Mouse (Mus musculus) G1E (cell line): ENCODE measurements around the gene Mgat2.

Source experiments
- CTCF ChIP-seq: IDR thresholded peaks from 2 replicates; pipeline ENCODE4 v1.5.1; 2012; ENCODE audit warnings: low read depth, low read length, inconsistent platforms, mixed read lengths
- GATA1 ChIP-seq: IDR thresholded peaks from 2 replicates; pipeline ENCODE4 v1.6.1; 2012; ENCODE audit warnings: borderline replicate concordance, low read length, inconsistent platforms, mixed read lengths
- GATA2 ChIP-seq: IDR thresholded peaks from 2 replicates; pipeline ENCODE4 v1.6.1; 2012; ENCODE audit warnings: low read depth, low read length, inconsistent platforms, borderline replicate concordance

- TF ChIP-seq GATA1: no peak
- no peak for TF ChIP-seq GATA2
- no peak for TF ChIP-seq CTCF
Measured at GRCm38 (mm10) chr12:69192637-69193036, 8.7 kb downstream of the Mgat2 start.
